Mouse (Mus musculus) left cerebral cortex, adult 8-10 months (tissue): Measurements from ENCODE around the gene Tubb4a. TPM values are rescaled to one million over a fixed set of nuclear protein-coding genes. Genes with fewer than 3 reads are reported as not detected.
"Not testable (repeated sequence)": the region's sequence is repeated elsewhere in the genome, so short reads cannot be mapped to it uniquely, and the experiment has no call there.

Experiments used
- DNase-seq, 2 experiments: peaks; one replicate each; pipeline ENCODE4 v3.0.0; 2022; ENCODE audit warnings: low spot score in 2 of 2
- total RNA-seq, 4 experiments: library from RNA; stranded (reverse); gene quantifications; 2 replicates each; pipeline ENCODE4 v1.2.4; 2022

The Tubb4a gene
- total RNA-seq, 4 experiments from 2014 or later, result 607 to 698 (median 653) TPM

DNA sequence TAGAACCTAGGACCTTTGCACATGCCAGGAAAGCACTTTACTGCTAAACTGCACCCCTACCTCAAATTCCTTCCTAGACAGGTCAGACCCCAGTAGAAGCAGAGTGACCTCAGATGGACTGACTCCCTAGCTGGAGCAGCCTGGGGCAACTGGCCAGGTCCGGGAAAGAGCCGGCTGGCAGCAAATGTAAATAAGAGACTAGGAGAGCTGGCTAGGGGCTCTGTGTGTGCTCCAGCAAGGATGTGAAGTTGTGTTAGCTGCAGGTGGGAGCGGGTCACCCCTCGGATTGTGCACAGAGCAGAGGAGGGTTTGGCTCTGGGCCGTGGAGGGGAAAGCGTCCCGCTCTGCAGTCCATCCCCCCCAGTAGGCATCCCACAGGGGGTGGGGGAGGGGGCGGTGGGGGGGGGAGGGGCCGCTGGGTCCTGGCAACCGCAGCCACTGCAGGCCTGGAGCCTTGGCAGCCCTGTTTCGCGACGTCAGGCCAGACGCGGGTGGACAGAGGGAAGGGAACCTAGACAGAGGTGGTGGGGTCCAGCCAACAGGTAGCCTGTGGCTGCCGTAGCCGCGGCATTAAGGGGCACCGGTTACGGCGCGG is 28.6 kb downstream of the Tubb4a start, which contains the start of gene Crb3:
Gene Crb3, plus strand, starts transcription at position 215 of the 595 bp plus-strand sequence.
- DNase-seq, result peak in 1 of 2 experiments; percentile 52

DNA sequence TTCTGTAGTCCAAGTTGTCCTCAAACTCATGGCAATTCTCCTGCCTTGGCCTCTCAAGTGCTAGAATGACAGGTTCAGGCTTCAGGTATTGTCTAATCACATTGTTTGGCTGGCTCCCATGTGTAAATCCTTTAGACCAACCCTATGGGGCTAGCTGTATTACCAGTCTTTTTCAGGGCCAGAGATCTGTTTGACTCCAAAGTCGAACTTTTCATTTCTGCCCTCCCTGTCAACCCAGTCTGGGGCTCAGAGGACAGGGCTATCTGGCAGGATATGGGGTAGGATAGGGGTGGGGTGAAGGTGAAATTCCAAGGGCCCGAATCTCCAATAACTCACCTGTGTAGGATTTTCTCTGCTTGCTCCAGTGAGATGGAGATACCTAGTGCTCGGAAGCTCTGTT is 31.3 kb downstream of the Tubb4a start:
- no peak for DNase-seq

DNA sequence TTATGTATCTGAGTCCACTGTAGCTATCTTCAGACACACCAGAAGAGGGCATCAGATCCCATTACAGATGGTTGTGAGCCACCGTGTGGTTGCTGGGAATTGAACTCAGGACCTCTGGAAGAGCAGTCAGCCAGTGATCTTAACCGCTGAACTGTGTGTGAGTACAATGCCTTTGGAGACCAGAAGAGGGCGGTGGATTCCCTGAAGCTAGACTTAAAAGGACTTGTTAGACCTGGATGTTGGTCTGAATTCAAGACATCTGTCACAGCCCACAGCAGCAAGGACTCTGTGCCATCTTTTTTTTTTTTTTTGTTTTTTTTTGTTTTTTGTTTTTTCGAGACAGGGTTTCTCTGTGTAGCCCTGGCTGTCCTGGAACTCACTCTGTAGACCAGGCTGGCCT is 35.9 kb downstream of the Tubb4a start:
- not testable (repeated sequence) for DNase-seq

DNA sequence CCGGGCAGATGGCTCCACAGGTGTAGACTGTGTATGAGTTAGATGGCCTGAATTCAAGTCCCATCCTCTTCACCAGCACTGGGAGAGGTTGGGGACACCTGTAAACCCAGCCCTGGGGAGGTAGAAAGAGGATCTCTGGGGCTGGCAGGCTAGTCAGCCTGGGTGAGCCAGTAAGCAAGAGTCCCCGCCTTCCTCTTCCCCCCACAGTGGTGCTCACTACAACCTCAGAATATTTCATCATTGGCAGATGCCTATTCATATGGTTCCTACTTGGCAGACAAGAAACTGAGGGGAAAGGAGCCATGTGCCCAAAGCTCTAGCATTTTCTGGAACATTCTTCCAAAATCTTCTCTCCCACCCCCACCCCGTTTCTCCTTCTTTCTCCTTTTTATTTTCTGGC is 38.8 kb downstream of the Tubb4a start:
- no peak for DNase-seq

DNA sequence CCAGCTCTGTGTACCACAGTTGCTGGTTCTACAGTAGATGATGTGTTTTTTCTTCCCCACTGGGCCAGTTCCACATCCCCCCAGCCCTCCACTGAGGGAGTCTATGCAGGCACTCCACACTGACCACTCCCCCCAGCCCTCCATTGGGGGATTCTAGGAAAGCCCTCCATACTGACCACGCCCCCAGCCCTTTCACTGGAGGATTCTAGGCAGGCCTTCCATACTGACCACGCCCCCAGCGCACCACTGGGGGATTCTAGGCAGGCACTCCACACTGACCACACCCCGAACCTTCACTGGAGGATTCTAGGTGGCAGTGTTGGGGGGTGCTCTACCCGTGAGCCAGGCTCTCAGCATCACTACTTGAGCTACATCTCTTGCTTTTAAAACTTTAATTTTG is 40.2 kb downstream of the Tubb4a start:
- no peak for DNase-seq

DNA sequence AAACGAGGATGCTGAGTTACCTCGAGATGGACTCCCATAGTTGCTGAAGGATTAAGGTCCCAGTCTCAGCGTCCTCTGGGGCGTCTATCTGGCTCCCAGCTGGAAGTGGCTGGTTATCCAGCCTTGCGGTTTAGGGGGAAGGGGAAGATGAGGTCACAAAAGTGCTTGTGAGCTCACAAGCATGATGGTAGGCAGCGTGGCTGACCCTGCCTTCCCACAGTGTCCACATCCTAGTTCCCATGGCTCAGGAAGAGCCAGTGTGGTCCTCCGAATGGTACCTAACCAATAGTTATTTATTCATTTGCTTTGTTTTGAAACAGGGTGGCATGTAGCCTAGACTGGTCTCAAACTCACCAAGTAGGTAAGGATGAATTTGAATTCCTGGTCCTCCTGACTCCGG is 46.0 kb downstream of the Tubb4a start, which contains the start of gene Slc25a41:
Gene Slc25a41, minus strand, starts transcription at position 101 of the 400 bp plus-strand sequence.
- no peak for DNase-seq

DNA sequence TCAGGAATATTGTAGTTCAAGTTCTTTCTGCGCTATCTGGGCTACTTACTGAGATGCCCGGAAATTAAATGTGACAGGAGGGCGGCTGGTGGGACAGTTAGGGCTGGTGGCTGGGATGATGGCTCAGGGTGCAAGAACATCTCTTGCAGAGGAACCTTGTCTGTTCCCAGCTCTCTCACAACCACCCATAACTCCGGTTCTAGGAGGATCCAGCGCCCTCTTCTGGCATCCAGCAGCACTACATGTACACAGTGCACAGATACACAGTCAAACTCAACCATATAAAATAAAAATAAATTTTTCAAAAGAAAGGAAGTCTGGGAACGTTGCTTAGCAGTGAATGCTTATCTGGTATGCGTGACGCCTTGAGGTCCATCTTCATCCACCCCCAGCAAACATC is 48.6 kb downstream of the Tubb4a start:
- DNase-seq, result no peak

DNA sequence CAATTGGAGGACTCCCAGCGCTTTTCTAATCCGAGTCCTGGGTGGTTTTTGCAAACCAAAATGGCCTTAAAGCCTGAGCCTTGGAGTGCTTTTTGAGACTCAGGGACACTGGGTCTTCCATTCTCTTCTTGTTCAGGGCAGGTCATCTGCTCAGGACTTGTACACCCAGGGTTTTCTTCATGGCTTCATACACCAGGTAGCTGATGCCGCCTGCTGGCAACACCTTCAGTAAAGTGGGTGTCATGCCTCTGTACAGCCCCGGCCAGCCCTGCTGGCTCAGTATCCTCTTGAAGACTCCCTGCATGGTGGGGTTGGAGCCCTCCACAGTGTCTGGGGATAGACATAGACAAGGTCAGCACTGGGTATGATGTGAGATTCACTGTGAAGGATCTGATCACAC is 54.7 kb downstream of the Tubb4a start:
- no peak for DNase-seq

DNA sequence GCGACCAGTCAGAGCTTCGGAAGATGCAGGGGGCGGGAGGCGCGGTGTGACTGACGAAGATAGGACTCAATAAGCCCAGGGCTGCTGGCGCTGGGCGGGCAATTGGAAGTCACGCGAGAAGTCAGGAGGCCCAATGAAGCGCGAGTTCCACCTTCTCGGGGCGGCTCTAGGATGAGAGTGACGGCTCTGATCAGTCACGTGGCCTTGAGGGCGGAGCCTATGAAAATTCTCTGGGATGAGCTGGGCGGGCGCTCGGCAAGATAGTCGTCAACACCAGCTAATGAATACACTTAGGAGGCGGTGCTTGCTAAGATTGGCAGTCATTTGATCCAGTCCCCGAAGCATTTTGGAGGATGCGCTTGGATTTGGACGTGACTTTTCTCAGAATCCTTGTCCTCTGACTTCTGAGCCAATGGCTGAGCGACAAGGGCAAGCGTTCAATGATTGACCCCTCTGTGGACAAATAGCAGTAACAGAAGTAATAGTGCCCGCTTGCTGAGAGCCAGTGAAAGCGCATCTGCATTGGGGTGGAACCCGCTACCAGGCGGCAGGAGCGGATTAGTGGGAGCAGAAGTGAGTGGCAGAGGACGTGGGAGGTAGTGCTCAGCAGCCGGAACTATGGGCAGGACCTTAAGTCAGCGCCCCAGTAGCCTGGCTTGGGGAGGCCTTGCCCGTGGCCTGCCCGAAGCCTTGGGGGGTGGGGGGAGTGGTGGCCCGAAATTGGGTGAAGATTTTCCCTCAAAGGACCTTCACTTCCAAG is 55.7 kb downstream of the Tubb4a start:
- DNase-seq, result peak; percentile 96 to 100

DNA sequence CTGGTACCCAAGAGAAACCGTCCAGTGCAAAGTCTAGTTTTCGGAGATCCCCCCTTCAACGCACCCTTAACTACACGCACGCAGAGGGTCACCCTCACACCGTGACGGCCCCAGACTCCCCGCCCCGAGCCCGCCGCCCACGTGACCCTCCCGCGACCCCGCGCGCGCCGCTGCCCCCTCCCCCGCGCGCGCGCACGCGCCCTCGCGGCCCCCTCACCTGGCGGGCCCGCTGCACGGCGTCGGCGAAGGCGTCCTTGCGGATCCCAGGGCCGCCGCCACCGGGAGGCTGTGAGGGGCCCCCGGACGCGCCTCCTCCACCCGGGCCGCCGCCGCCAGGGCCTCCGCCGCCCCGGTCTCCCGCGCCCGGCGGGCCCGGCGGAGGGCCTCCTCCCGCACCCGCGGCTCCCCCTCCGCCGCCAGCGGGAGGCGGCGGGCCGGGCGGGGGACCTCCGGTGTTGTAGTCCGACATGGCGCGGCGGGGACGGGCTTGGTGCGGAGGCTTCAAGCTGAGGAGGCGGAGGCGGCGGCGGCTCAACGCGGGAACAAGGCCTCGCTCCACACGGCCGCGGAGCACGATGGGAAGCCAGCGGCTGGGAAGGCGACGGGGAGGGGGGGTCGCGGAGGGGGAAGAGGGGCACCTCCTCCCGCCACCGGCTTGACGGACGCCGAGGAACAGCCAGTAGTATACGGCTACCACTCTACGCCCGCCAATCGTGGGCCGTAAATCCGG is 56.5 kb downstream of the Tubb4a start, which contains the start of gene Khsrp:
Gene Khsrp, minus strand, starts transcription at position 592 of the 730 bp plus-strand sequence.
- DNase-seq, result peak in 1 of 2 experiments; percentile 31

Other genes with a start within 250 kb of the Tubb4a start
- gene Acsbg2, start 213.3 kb downstream of the Tubb4a start, total RNA-seq, result not detected
- gene 1700061G19Rik, start 212.3 kb downstream of the Tubb4a start, total RNA-seq, result under 1 TPM; 0.13 to 0.22 (median 0.17) TPM
- gene Mllt1, start 152.4 kb downstream of the Tubb4a start, total RNA-seq, result 10 to 100 TPM; 67.0 to 82.3 (median 70.8) TPM
- not detected for gene Acer1, start 105.7 kb downstream of the Tubb4a start, total RNA-seq
- 10 to 100 TPM; 60.6 to 69.6 (median 65.4) TPM for gene Clpp, start 97.5 kb downstream of the Tubb4a start, total RNA-seq
- 10 to 100 TPM; 24.4 to 27.2 (median 26.1) TPM for gene Alkbh7, start 90.4 kb downstream of the Tubb4a start, total RNA-seq
- gene Pspn, start 87.8 kb downstream of the Tubb4a start, total RNA-seq, result not detected
- gene Gtf2f1, start 76.5 kb downstream of the Tubb4a start, total RNA-seq, result 10 to 100 TPM; 65.0 to 65.5 (median 65.2) TPM
- under 1 TPM in 3 of 4 experiments, not detected in 1; 0.48 to 0.65 (median 0.53) TPM for gene Gm17949, start 76.3 kb downstream of the Tubb4a start, total RNA-seq
- gene Khsrp, start 56.3 kb downstream of the Tubb4a start, total RNA-seq, result 100 to 1,000 TPM; 101 to 104 (median 102) TPM
- gene Slc25a41, start 46.1 kb downstream of the Tubb4a start, total RNA-seq, result under 1 TPM in 1 of 4 experiments, not detected in 3; 0.30 TPM
- 1 to 10 TPM in 3 of 4 experiments, under 1 TPM in 1; 0.51 to 2.6 (median 1.7) TPM for gene Crb3, start 28.7 kb downstream of the Tubb4a start, total RNA-seq
- gene Slc25a23, start 27.9 kb downstream of the Tubb4a start, total RNA-seq, result 100 to 1,000 TPM; 313 to 347 (median 323) TPM
- gene Dennd1c, start 9.3 kb downstream of the Tubb4a start, total RNA-seq, result 1 to 10 TPM; 1.1 to 3.9 (median 2.5) TPM
- gene Tnfsf9, start 17.5 kb upstream of the Tubb4a start, total RNA-seq, result under 1 TPM; 0.39 to 0.84 (median 0.63) TPM
- under 1 TPM in 1 of 4 experiments, not detected in 3; 0.55 TPM for gene Cd70, start 62.0 kb upstream of the Tubb4a start, total RNA-seq
- gene Tnfsf14, start 106.4 kb upstream of the Tubb4a start, total RNA-seq, result not detected
- gene C3, start 140.4 kb upstream of the Tubb4a start, total RNA-seq, result 1 to 10 TPM in 3 of 4 experiments, under 1 TPM in 1; 0.94 to 3.9 (median 1.3) TPM
- gene Gpr108, start 160.7 kb upstream of the Tubb4a start, total RNA-seq, result 10 to 100 TPM; 26.5 to 27.8 (median 27.5) TPM
- 1 to 10 TPM; 6.9 to 9.1 (median 8.1) TPM for gene Trip10, start 161.7 kb upstream of the Tubb4a start, total RNA-seq
- gene Vav1, start 191.3 kb upstream of the Tubb4a start, total RNA-seq, result 1 to 10 TPM; 2.9 to 9.2 (median 5.0) TPM